9 mouse cellular contexts compared by ENCODE assay signal in genomic region chr2:67566566-67566965, GRCm38 (mm10). TPM values are rescaled to one million over a fixed set of nuclear protein-coding genes. Genes with fewer than 3 reads are reported as not detected.
DNase-seq lines count a peak whose midpoint lies in the region; ATAC-seq and TF ChIP-seq lines count a peak whose summit lies in the region.
"Had no signal": no experiment of that assay in that cellular context is flagged by ENCODE, and none has a peak within 500 bp of the region (broad histone marks: within the 10 kb centered on the region; RNA-seq: fewer than 3 reads in every experiment).

No protein-coding gene starts in this region.

- peak overlapping the region; percentile 23 for H3ac ChIP-seq in myocyte (ENCODE audit: control insufficient read depth, insufficient read length)

- H3K4me1 ChIP-seq in spleen, adult 2 months (ENCODE audit: control insufficient read depth, insufficient read depth, insufficient read length): no peaks in the 10 kb centered on the region
- H3K4me1 ChIP-seq in hindbrain, embryonic 15.5 days (replicated peaks): peaks cover 9% of the 10 kb centered on the region

- H3K36me3 ChIP-seq in spleen, adult 2 months (ENCODE audit: control insufficient read depth, insufficient read depth, low read length): no peaks in the 10 kb centered on the region
- no peaks in the 10 kb centered on the region for H3K36me3 ChIP-seq in hindbrain, embryonic 15.5 days
- H3K36me3 ChIP-seq in myocyte (ENCODE audit: control insufficient read depth, insufficient read depth): no peaks in the 10 kb centered on the region
- H3K36me3 ChIP-seq: G1E had no signal

- TF ChIP-seq POLR2A in spleen, adult 2 months (IDR thresholded peaks at IDR 0.05; ENCODE audit: low read depth, low read length): no peak
- no peak for TF ChIP-seq POLR2A in myocyte (IDR thresholded peaks at IDR 0.05; ENCODE audit: insufficient read length, low read depth)

- H3K4me3 ChIP-seq in spleen, adult 2 months (ENCODE audit: extremely low read depth, insufficient read depth, insufficient read length): peak overlapping the region; percentile 38; the same call in 1 of the 2 replicates
- H3K4me3 ChIP-seq in hindbrain, embryonic 15.5 days: peak overlapping the region; percentile 56
- peak overlapping the region; percentile 36 for H3K4me3 ChIP-seq in myocyte

- H3K27me3 ChIP-seq in spleen, adult 2 months (ENCODE audit: control insufficient read depth, insufficient read depth, low read length): peaks cover 8% of the 10 kb centered on the region
- H3K27me3 ChIP-seq in hindbrain, embryonic 15.5 days: no peaks in the 10 kb centered on the region
- no peaks in the 10 kb centered on the region for H3K27me3 ChIP-seq in myocyte (ENCODE audit: control insufficient read depth, insufficient read depth, insufficient read length)

- no peak for ATAC-seq in hindbrain, embryonic 15.5 days (ENCODE audit: low FRiP score, low read depth)
- ATAC-seq in activated CD4-positive, CD25-positive, alpha-beta regulatory T cell, adult 4 months: no peak

- peak; percentile 7 for DNase-seq in gastrocnemius, postnatal 10 days
- no peak for DNase-seq in gastrocnemius, postnatal 14 days
- DNase-seq in spleen, adult 2 months (ENCODE audit: low read depth in 1 of 2, low spot score in 2 of 2): no peak
- DNase-seq in spleen, postnatal 10 days (ENCODE audit: low spot score in 2 of 2): no peak
- no peak for DNase-seq in gastrocnemius, postnatal 36 days

- peak overlapping the region; percentile 90 for H3K9ac ChIP-seq in hindbrain, embryonic 15.5 days

- intact Hi-C loops in gastrocnemius, postnatal 14 days (cut with DNase I; ENCODE audit: low total_unique reads): no loop called here
- intact Hi-C loops in gastrocnemius, postnatal 36 days (cut with DNase I): no loop called here

- H3K9me3 ChIP-seq in hindbrain, embryonic 15.5 days: no peaks in the 10 kb centered on the region

- H3K4me2 ChIP-seq in hindbrain, embryonic 15.5 days: peak overlapping the region; percentile 93
- H3K4me2 ChIP-seq in myocyte (ENCODE audit: low read depth): peak overlapping the region; percentile 90

- H3K27ac ChIP-seq in spleen, adult 2 months (ENCODE audit: insufficient read depth, low read length): no peak overlapping the region
- peak overlapping the region; percentile 99 for H3K27ac ChIP-seq in hindbrain, embryonic 15.5 days (replicated peaks)

- TF ChIP-seq CTCF in spleen, adult 2 months (IDR thresholded peaks at IDR 0.05; ENCODE audit: extremely low read depth, insufficient read depth, insufficient read length, insufficient replicate concordance): no peak

- H3K79me2 ChIP-seq in myocyte (ENCODE audit: control insufficient read depth, insufficient read depth): no peaks in the 10 kb centered on the region

- WGBS in spleen, adult 2 months: 8% methylated on average over 12 of the region's 12 CpGs
- WGBS in hindbrain, embryonic 15.5 days: 2% methylated on average over 12 of the region's 12 CpGs

TF ChIP-seq in myocyte, 11 proteins besides CTCF, POLR2A, EP300 and RAD21:
- TF ChIP-seq MYOD1 (IDR thresholded peaks at IDR 0.05; ENCODE audit: control insufficient read depth in 1 of 3, insufficient read length in 2 of 3, low read depth in 2 of 3) (peak in 1 of 3 experiments; percentile 36), TCF3 (IDR thresholded peaks at IDR 0.05; ENCODE audit: insufficient read length, low read depth) (no peak), POLR2AphosphoS2 (IDR thresholded peaks at IDR 0.05; ENCODE audit: insufficient read length, low read depth) (no peak)
TF ChIP-seq in myocyte: peak in this region for 1.

RNA-seq across cellular contexts. Expression of gene B3galt1, which starts 0.9 kb away (rescaled TPM):
- 1 to 10 TPM; 3.1 to 4.4 TPM for total RNA-seq in gastrocnemius, postnatal 10 days (2021)
- total RNA-seq in gastrocnemius, postnatal 14 days (2021): 1 to 10 TPM; 1.6 to 2.9 TPM
- polyA plus RNA-seq in spleen, adult 2 months (2012; rRNA removed): 0.16 and 0.36 TPM in 2 replicates
- 54.5 and 60.6 TPM in 2 replicates for polyA plus RNA-seq in hindbrain, embryonic 15.5 days (2015; fragmentation: Nextera tagmentation; extraction: Ambion mirVana)
- polyA plus RNA-seq in myocyte (2012; fragmentation: generic; extraction: Trizol): 0.56 TPM
- polyA plus RNA-seq in activated CD4-positive, CD25-positive, alpha-beta regulatory T cell, adult 4 months (2017; shearing (Covaris generic)): under 1 TPM; 0.09 to 0.15 TPM
- total RNA-seq in gastrocnemius, postnatal 36 days (2021): 1 to 10 TPM; 1.4 to 1.6 TPM
- polyA plus RNA-seq: G1E had no signal

Comparison
In these comparisons a context has a peak if more than half of its experiments do, and no peak if none do; other contexts are left out.
1. RNA of gene B3galt1, which starts 0.9 kb away (polyA plus RNA-seq): 54.5 to 60.6 TPM in hindbrain, embryonic 15.5 days; 0.56 TPM in myocyte (single experiment), 0.16 to 0.36 TPM in spleen, adult 2 months and 0.09 to 0.15 TPM in activated CD4-positive, CD25-positive, alpha-beta regulatory T cell, adult 4 months; every median in the first group is over 10 times any median in the second.
2. Peak in every context shown above with its lines, with median percentiles within 50 percentile points of each other: H3K4me3 ChIP-seq.